Mouse (Mus musculus) CH12.LX (cell line): ENCODE measurements around the gene Nedd8.

ENCODE experiments used
- CTCF ChIP-seq, 2 experiments: IDR thresholded peaks in 1 of 2; conservative IDR thresholded peaks in 1 of 2; 2 replicates each; pipeline ENCODE4 v1.5.1; 2011 to 2012; ENCODE audit warnings: low read depth in 2 of 2, low read length in 2 of 2, improper control_type of control experiment in 1 of 2, inconsistent platforms in 1 of 2, mild to moderate bottlenecking in 1 of 2, moderate library complexity in 1 of 2
- E2F4 ChIP-seq: IDR thresholded peaks from 2 replicates; pipeline ENCODE4 v1.6.1; 2011; ENCODE audit warnings: low read depth, low read length, improper control_type of control experiment; ENCODE audit not compliant: insufficient replicate concordance
- EP300 ChIP-seq: IDR thresholded peaks from 2 replicates; pipeline ENCODE4 v1.6.1; 2011; ENCODE audit warnings: low read length, improper control_type of control experiment
- JUND ChIP-seq: conservative IDR thresholded peaks from 2 replicates; pipeline ENCODE4 v1.6.1; 2011; ENCODE audit warnings: low read depth, low read length, improper control_type of control experiment
- MYC ChIP-seq: IDR thresholded peaks from 2 replicates; pipeline ENCODE4 v1.6.1; 2011; ENCODE audit warnings: low read depth, mild to moderate bottlenecking, improper control_type of control experiment, low read length
- POLR2A ChIP-seq: IDR thresholded peaks from 2 replicates; pipeline ENCODE4 v1.6.1; 2011; ENCODE audit warnings: low read depth, mild to moderate bottlenecking, improper control_type of control experiment, low read length
- SMC3 ChIP-seq: IDR thresholded peaks from 2 replicates; pipeline ENCODE4 v1.6.1; 2011; ENCODE audit warnings: low read depth, low read length, improper control_type of control experiment
- UBTF ChIP-seq: IDR thresholded peaks from 2 replicates; pipeline ENCODE4 v1.6.1; 2012; ENCODE audit warnings: low read depth, mild to moderate bottlenecking, inconsistent platforms, low read length, improper control_type of control experiment, moderate library complexity
- ZC3H11A ChIP-seq: IDR thresholded peaks from 2 replicates; pipeline ENCODE4 v1.6.1; 2012; ENCODE audit warnings: low read depth, mild to moderate bottlenecking, inconsistent platforms, low read length, improper control_type of control experiment
- ZKSCAN1 ChIP-seq: IDR thresholded peaks from 2 replicates; pipeline ENCODE4 v1.6.1; 2012; ENCODE audit warnings: low read depth, inconsistent platforms, low read length, improper control_type of control experiment, borderline replicate concordance
- ZMIZ1 ChIP-seq: IDR thresholded peaks from 2 replicates; pipeline ENCODE4 v1.6.1; 2012; ENCODE audit warnings: low read depth, mild to moderate bottlenecking, inconsistent platforms, low read length, improper control_type of control experiment

DNA sequence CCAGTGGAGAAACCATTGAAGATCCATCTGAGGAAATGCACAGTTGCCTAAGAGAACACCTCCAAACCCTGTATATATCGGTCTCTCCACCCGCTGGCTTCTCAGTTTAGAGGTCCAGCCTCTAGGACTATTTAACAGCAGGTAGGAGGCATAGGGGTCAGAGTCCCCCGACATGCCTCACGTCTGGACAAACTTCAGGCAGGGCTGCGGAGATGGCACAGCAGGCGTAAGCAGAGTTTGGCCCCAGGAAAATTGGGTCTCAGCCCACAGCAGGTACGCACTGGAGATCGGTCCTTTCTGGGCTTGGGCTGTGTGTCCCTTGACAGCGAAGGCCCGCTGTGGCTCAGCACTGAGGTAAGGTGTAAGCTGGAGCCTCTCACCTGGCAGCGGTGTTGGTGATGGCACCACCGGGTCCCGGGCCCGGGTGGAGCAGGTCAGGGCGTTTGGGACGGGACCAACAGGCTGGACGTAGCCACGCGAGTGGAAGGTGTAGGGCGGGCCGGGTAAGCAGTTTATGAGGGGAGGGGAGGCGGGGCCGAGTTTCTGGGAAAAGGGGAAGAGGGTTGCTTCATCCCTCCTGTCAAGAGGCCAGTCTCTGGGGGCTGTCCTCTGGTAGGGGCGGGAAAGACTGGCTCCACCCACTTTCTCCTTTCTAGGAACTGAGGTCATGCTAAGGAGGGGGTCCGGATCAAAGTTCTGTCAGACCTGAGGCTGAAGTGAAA lies 41.2 kb upstream of the Nedd8 start:
- TF ChIP-seq UBTF, result no peak
- no peak for TF ChIP-seq E2F4
- no peak for TF ChIP-seq ZC3H11A
- TF ChIP-seq CTCF (conservative IDR thresholded peaks at IDR 0.05 in 1 of 2, IDR thresholded peaks at IDR 0.05 in 1 of 2; ENCODE audit: low read depth in 2 of 2, low read length in 2 of 2), result no peak
- TF ChIP-seq EP300, result no peak
- no peak for TF ChIP-seq JUND
- no peak for TF ChIP-seq POLR2A
- TF ChIP-seq MYC, result no peak
- no peak for TF ChIP-seq ZKSCAN1
- TF ChIP-seq SMC3, result no peak
- TF ChIP-seq ZMIZ1, result no peak
